Mouse (Mus musculus) testis, adult 2 months (tissue): ENCODE data around the gene Ccnjl. TPM values are rescaled to one million over a fixed set of nuclear protein-coding genes. Genes with fewer than 3 reads are reported as not detected.

ENCODE experiments used
- H3K27ac ChIP-seq: fragments of 200-500 bp; 2 replicates; pipeline ENCODE4 v1.5.1; 2012; ENCODE audit warnings: low read depth, low read length; ENCODE audit not compliant: control insufficient read depth, insufficient read depth
- H3K27me3 ChIP-seq: fragments of 200-500 bp; 2 replicates; pipeline ENCODE4 v1.6.1; 2012; ENCODE audit warnings: mild to moderate bottlenecking, low read length, moderate library complexity; ENCODE audit not compliant: control insufficient read depth, insufficient read depth
- H3K36me3 ChIP-seq: fragments of 200-500 bp; 2 replicates; pipeline ENCODE4 v1.6.1; 2012; ENCODE audit warnings: mild to moderate bottlenecking, low read length; ENCODE audit not compliant: control insufficient read depth, insufficient read depth
- H3K4me1 ChIP-seq: fragments of 200-500 bp; 2 replicates; pipeline ENCODE4 v1.6.1; 2012; ENCODE audit warnings: low read length; ENCODE audit not compliant: control insufficient read depth, insufficient read depth
- H3K4me3 ChIP-seq: fragments of 200-500 bp; 2 replicates; pipeline ENCODE4 v1.5.1; 2012; ENCODE audit warnings: low read depth, mild to moderate bottlenecking, low read length, moderate library complexity, mixed read lengths; ENCODE audit not compliant: control insufficient read depth
- CTCF ChIP-seq: fragments of 200-500 bp; IDR thresholded peaks from 2 replicates; pipeline ENCODE4 v1.5.1; 2012; ENCODE audit warnings: low read depth, mild to moderate bottlenecking, inconsistent platforms, low read length, moderate library complexity; ENCODE audit not compliant: control insufficient read depth, insufficient read depth, insufficient replicate concordance
- POLR2A ChIP-seq: fragments of 200-500 bp; IDR thresholded peaks from 2 replicates; pipeline ENCODE4 v1.6.1; 2012; ENCODE audit warnings: low read depth, mild to moderate bottlenecking, inconsistent platforms, low read length, moderate library complexity; ENCODE audit not compliant: control insufficient read depth
- polyA plus RNA-seq: library from polyadenylated mRNA; depleted of rRNA; stranded (reverse); fragments of >200 nt; gene quantifications from 2 replicates; pipeline ENCODE4 v1.2.3, GENCODE M21; 2012

Gene Ccnjl
- polyA plus RNA-seq, 1 experiment = 2.8 TPM

- Histone ChIP-seq H3K36me3 (no peaks in the 10 kb centered on the region), H3K27me3 (no peaks in the 10 kb centered on the region), H3K27ac (no peak overlapping the region; the same call in 1 of the 2 replicates), H3K4me1 (peaks cover 6% of the 10 kb centered on the region), H3K4me3 (no peak overlapping the region)
- TF ChIP-seq CTCF (no peak), POLR2A (no peak)
Observed at GRCm38 (mm10) chr11:43548148-43548547, 19.6 kb downstream of the Ccnjl start.

GRCm38 (mm10) chr11:43548657-43549435 lies 20.3 kb downstream of the Ccnjl start:
- peaks cover 6% of the 10 kb centered on the region for H3K4me1 ChIP-seq
- H3K36me3 ChIP-seq = no peaks in the 10 kb centered on the region
- TF ChIP-seq POLR2A (no peak), CTCF (no peak)
- peak overlapping the region; percentile 25 for H3K27ac ChIP-seq
- no peak overlapping the region for H3K4me3 ChIP-seq
- no peaks in the 10 kb centered on the region for H3K27me3 ChIP-seq

- peak overlapping the region; percentile 25; the same call in 1 of the 2 replicates for H3K27ac ChIP-seq
- H3K4me3 ChIP-seq = no peak overlapping the region
- TF ChIP-seq POLR2A = no peak
- no peak for TF ChIP-seq CTCF
- peaks cover 6% of the 10 kb centered on the region for H3K4me1 ChIP-seq
- H3K27me3 ChIP-seq = no peaks in the 10 kb centered on the region
- no peaks in the 10 kb centered on the region for H3K36me3 ChIP-seq
Observed at GRCm38 (mm10) chr11:43549701-43550100, 21.1 kb downstream of the Ccnjl start.

- Histone ChIP-seq H3K4me1 (peaks cover 6% of the 10 kb centered on the region), H3K4me3 (no peak overlapping the region), H3K36me3 (no peaks in the 10 kb centered on the region), H3K27ac (no peak overlapping the region), H3K27me3 (no peaks in the 10 kb centered on the region)
- TF ChIP-seq POLR2A = no peak
- no peak for TF ChIP-seq CTCF
Observed at GRCm38 (mm10) chr11:43551756-43552155, 23.2 kb downstream of the Ccnjl start.

- Histone ChIP-seq H3K27ac (no peak overlapping the region), H3K27me3 (no peaks in the 10 kb centered on the region), H3K4me1 (peaks cover 6% of the 10 kb centered on the region), H3K36me3 (no peaks in the 10 kb centered on the region), H3K4me3 (no peak overlapping the region)
- no peak for TF ChIP-seq CTCF
- no peak for TF ChIP-seq POLR2A
Observed at GRCm38 (mm10) chr11:43552675-43553074, 24.1 kb downstream of the Ccnjl start.

GRCm38 (mm10) chr11:43556538-43556937 lies 28.0 kb downstream of the Ccnjl start:
- Histone ChIP-seq H3K36me3 (no peaks in the 10 kb centered on the region), H3K27me3 (no peaks in the 10 kb centered on the region), H3K27ac (no peak overlapping the region), H3K4me1 (no peaks in the 10 kb centered on the region), H3K4me3 (no peak overlapping the region)
- TF ChIP-seq CTCF (peak; percentile 8; the same call in 1 of the 2 replicates), POLR2A (no peak)

- no peak overlapping the region for H3K27ac ChIP-seq
- TF ChIP-seq CTCF (no peak), POLR2A (no peak)
- no peaks in the 10 kb centered on the region for H3K4me1 ChIP-seq
- H3K4me3 ChIP-seq = no peak overlapping the region
- no peaks in the 10 kb centered on the region for H3K27me3 ChIP-seq
- H3K36me3 ChIP-seq = no peaks in the 10 kb centered on the region
Observed at GRCm38 (mm10) chr11:43559515-43560292, 31.1 kb downstream of the Ccnjl start.
